Mouse (Mus musculus) liver, postnatal 0 days (tissue): ENCODE measurements at regions not wholly inside any gene's neighbourhood (a gene's known extent, or its start where the extent isn't known, plus 50 kb on each side); places are given as distances from the start of the nearest gene placed in this dataset.

Source experiments
- ATAC-seq: fragments of 200-750 bp; cut with Nextera tagmentation; 2 replicates; pipeline ENCODE4 v1.8.0; 2017; ENCODE audit warnings: mild to moderate bottlenecking, moderate library complexity
- DNase-seq: peaks from one replicate; pipeline ENCODE4 v3.0.0-alpha.2; 2016
- H3K27ac ChIP-seq: fragments of 300-500 bp; sonication (generic); 2 replicates; pipeline ENCODE4 v1.5.1; 2014; ENCODE audit warnings: antibody characterized with exemption, moderate library complexity, mild to moderate bottlenecking, low read depth
- H3K27me3 ChIP-seq: fragments of 300-500 bp; sonication (generic); 2 replicates; pipeline ENCODE4 v1.6.1; 2014; ENCODE audit warnings: low read length, control low read depth, mixed read lengths; ENCODE audit not compliant: insufficient read depth
- H3K36me3 ChIP-seq: fragments of 300-500 bp; sonication (generic); replicated peaks from 2 replicates; pipeline ENCODE4 v1.6.1; 2014; ENCODE audit warnings: mild to moderate bottlenecking, control low read depth, low read length, moderate library complexity, mixed read lengths; ENCODE audit not compliant: insufficient read depth
- H3K4me1 ChIP-seq: fragments of 300-500 bp; sonication (generic); 2 replicates; pipeline ENCODE4 v1.6.1; 2014; ENCODE audit warnings: antibody characterized with exemption, mild to moderate bottlenecking, control low read depth; ENCODE audit not compliant: insufficient read depth
- H3K4me2 ChIP-seq: fragments of 300-500 bp; sonication (generic); 2 replicates; pipeline ENCODE4 v1.6.1; 2014; ENCODE audit warnings: low read depth, mild to moderate bottlenecking, low read length, moderate library complexity, mixed read lengths
- H3K4me3 ChIP-seq: fragments of 300-500 bp; sonication (generic); 2 replicates; pipeline ENCODE4 v1.5.1; 2014; ENCODE audit warnings: low read depth, low read length
- H3K9ac ChIP-seq: fragments of 300-500 bp; sonication (generic); replicated peaks from 2 replicates; pipeline ENCODE4 v1.6.1; 2014; ENCODE audit warnings: mild to moderate bottlenecking, moderate library complexity
- H3K9me3 ChIP-seq: fragments of 300-500 bp; sonication (generic); 2 replicates; pipeline ENCODE4 v1.6.1; 2016; ENCODE audit warnings: mild to moderate bottlenecking, control low read depth, low read length, mixed read lengths
- CTCF ChIP-seq: sonication (generic); IDR thresholded peaks from 2 replicates; pipeline ENCODE4 v1.5.1; 2016; ENCODE audit warnings: antibody characterized with exemption, low read depth
- EP300 ChIP-seq: IDR thresholded peaks from 2 replicates; pipeline ENCODE4 v1.6.1; 2016; ENCODE audit warnings: antibody characterized with exemption, low read depth, mild to moderate bottlenecking
- WGBS: fragments of 180-500 bp; shearing (Covaris S2); extraction: QIAGEN DNeasy Blood & Tissue Kit; methylation state at CpG from one replicate; pipeline ENCODE4 v1.1.7; 2014; ENCODE audit not compliant: insufficient replicate concordance; 5-methylcytosine and 5-hydroxymethylcytosine counted together

GRCm38 (mm10) chr16:29982224-29982785 is 81.9 kb upstream of the Hes1 start:
- H3K27me3 ChIP-seq: no peaks in the 10 kb centered on the region
- 0 out of 2 replicates have a peak, but pooled peaks cover 3% of the 10 kb centered on the region for H3K4me1 ChIP-seq
- DNase-seq: no peak
- TF ChIP-seq EP300 (no peak), CTCF (no peak)
- no peak overlapping the region for H3K4me3 ChIP-seq
- H3K36me3 ChIP-seq: no peaks in the 10 kb centered on the region
- WGBS: 76% methylated on average over 8 of the region's 8 CpGs
- no peak overlapping the region for H3K4me2 ChIP-seq
- no peak for ATAC-seq
- H3K9me3 ChIP-seq: no peaks in the 10 kb centered on the region
- no peak overlapping the region for H3K9ac ChIP-seq
- H3K27ac ChIP-seq: no peak overlapping the region

- ATAC-seq: no peak
- Histone ChIP-seq H3K27ac (no peak overlapping the region), H3K4me3 (no peak overlapping the region), H3K9ac (no peak overlapping the region), H3K4me1 (0 out of 2 replicates have a peak, but pooled peaks cover 3% of the 10 kb centered on the region), H3K9me3 (no peaks in the 10 kb centered on the region), H3K36me3 (no peaks in the 10 kb centered on the region), H3K27me3 (no peaks in the 10 kb centered on the region), H3K4me2 (no peak overlapping the region)
- TF ChIP-seq EP300 (no peak), CTCF (no peak)
- WGBS: 62% methylated on average over 7 of the region's 7 CpGs
- DNase-seq: no peak
These were observed 81.0 kb upstream of the Hes1 start for GRCm38 (mm10) chr16:29983161-29983560.

- WGBS: 70% methylated on average over 11 of the region's 11 CpGs
- peaks cover 13% of the 10 kb centered on the region for H3K4me1 ChIP-seq
- H3K4me3 ChIP-seq: no peak overlapping the region
- peak; percentile 29 for DNase-seq
- no peaks in the 10 kb centered on the region for H3K36me3 ChIP-seq
- H3K9ac ChIP-seq: no peak overlapping the region
- peak; percentile 92 for ATAC-seq
- H3K4me2 ChIP-seq: no peak overlapping the region
- no peaks in the 10 kb centered on the region for H3K27me3 ChIP-seq
- no peaks in the 10 kb centered on the region for H3K9me3 ChIP-seq
- TF ChIP-seq CTCF (no peak), EP300 (peak; percentile 76)
- peak overlapping the region; percentile 66 for H3K27ac ChIP-seq
These were observed 78.9 kb upstream of the Hes1 start for GRCm38 (mm10) chr16:29985126-29985931.

GRCm38 (mm10) chr16:29987595-29987994 is 76.6 kb upstream of the Hes1 start:
- TF ChIP-seq CTCF (no peak), EP300 (no peak)
- Histone ChIP-seq H3K36me3 (no peaks in the 10 kb centered on the region), H3K4me3 (no peak overlapping the region), H3K4me1 (peaks cover 28% of the 10 kb centered on the region), H3K9me3 (no peaks in the 10 kb centered on the region), H3K4me2 (no peak overlapping the region), H3K27ac (no peak overlapping the region), H3K9ac (no peak overlapping the region), H3K27me3 (no peaks in the 10 kb centered on the region)
- DNase-seq (no peak), ATAC-seq (no peak)
- WGBS: 79% methylated on average over 4 of the region's 4 CpGs

- Histone ChIP-seq H3K27ac (no peak overlapping the region), H3K36me3 (no peaks in the 10 kb centered on the region), H3K9ac (no peak overlapping the region), H3K27me3 (no peaks in the 10 kb centered on the region), H3K4me2 (no peak overlapping the region), H3K4me3 (no peak overlapping the region), H3K9me3 (no peaks in the 10 kb centered on the region), H3K4me1 (peaks cover 28% of the 10 kb centered on the region)
- TF ChIP-seq CTCF (no peak), EP300 (no peak)
- 81% methylated on average over 6 of the region's 6 CpGs for WGBS
- DNase-seq (no peak), ATAC-seq (no peak)
These were observed 76.2 kb upstream of the Hes1 start for GRCm38 (mm10) chr16:29987999-29988398.

- H3K4me3 ChIP-seq: no peak overlapping the region
- no peak overlapping the region for H3K4me2 ChIP-seq
- peaks cover 28% of the 10 kb centered on the region for H3K4me1 ChIP-seq
- ATAC-seq (peak; percentile 70), DNase-seq (peak; percentile 39)
- WGBS: 31% methylated on average over 1 of the region's 1 CpGs
- no peaks in the 10 kb centered on the region for H3K36me3 ChIP-seq
- peak; percentile 18; the same call in 1 of the 2 replicates for TF ChIP-seq EP300
- TF ChIP-seq CTCF: no peak
- no peaks in the 10 kb centered on the region for H3K9me3 ChIP-seq
- H3K27ac ChIP-seq: peak overlapping the region; percentile 50; the same call in 1 of the 2 replicates
- no peak overlapping the region for H3K9ac ChIP-seq
- no peaks in the 10 kb centered on the region for H3K27me3 ChIP-seq
These were observed 74.9 kb upstream of the Hes1 start for GRCm38 (mm10) chr16:29989308-29989707.
